Comparison of ENCODE assay signal across 8 mouse cellular contexts in the genomic region with DNA sequence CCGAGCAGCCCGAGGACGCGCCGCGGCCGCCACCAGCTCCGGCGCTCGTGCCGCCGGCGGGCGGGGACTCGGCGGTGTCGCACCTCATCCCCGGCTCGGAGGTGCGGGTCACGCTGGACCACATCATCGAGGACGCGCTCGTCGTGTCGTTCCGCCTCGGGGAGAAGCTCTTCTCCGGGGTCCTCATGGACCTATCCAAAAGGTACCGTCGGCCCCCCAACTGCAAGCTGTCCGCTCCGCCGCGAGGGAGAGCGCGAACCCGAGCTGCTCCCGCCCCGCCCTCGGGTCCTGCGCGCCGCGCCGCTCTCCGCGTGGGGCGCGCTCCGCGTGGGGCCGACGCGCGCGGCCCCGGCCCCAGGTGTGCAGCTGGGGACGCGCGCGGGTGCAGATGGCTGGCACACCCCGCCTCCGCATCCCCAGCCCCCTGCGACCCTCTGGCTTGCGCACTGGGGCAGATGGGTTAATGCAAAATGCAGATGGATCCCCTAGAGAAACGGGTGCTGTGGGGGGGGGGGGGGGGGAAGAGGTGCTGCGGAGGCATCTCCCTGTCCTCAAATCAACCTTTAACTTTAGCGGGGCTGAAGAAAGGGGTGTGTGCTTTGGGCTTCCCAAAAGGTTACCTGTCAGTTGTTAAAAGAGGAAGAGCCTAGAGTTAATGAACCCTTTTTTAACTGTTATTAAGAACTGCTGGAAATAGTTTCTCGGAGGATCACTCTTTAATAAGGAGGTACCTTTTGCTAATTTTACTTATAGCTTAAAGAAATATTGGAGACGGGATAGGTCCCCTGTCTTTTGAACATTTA. TPM values are rescaled to one million over a fixed set of nuclear protein-coding genes. Genes with fewer than 3 reads are reported as not detected.
A peak's percentile ranks its signal among the peaks of the same experiment; 100 is the strongest.
DNase-seq lines count a peak whose midpoint lies in the region; ATAC-seq and TF ChIP-seq lines count a peak whose summit lies in the region.

No protein-coding gene starts in this region.

- WGBS in heart, embryonic 13.5 days: under 1% methylated on average over 67 of the region's 72 CpGs
- WGBS in liver, embryonic 14.5 days (ENCODE audit: insufficient replicate concordance): 1% methylated on average over 70 of the region's 72 CpGs
- WGBS in neural tube, embryonic 11.5 days: under 1% methylated on average over 70 of the region's 72 CpGs

- H3K27ac ChIP-seq in heart, embryonic 13.5 days (replicated peaks): peak overlapping the region; percentile 96
- peak overlapping the region; percentile 71 for H3K27ac ChIP-seq in liver, embryonic 14.5 days
- H3K27ac ChIP-seq in neural tube, embryonic 11.5 days (ENCODE audit: low read depth, low read length): peak overlapping the region; percentile 89
- H3K27ac ChIP-seq in testis, adult 2 months (ENCODE audit: control insufficient read depth, insufficient read depth, low read depth, low read length): peak overlapping the region; percentile 81

- TF ChIP-seq EP300 in liver, embryonic 14.5 days (IDR thresholded peaks at IDR 0.05; ENCODE audit: low read depth): no peak

- no peaks in the 10 kb centered on the region for H3K27me3 ChIP-seq in erythroblast, embryonic 14.5 days (ENCODE audit: control insufficient read depth)
- H3K27me3 ChIP-seq in heart, embryonic 13.5 days (replicated peaks): no peaks in the 10 kb centered on the region
- H3K27me3 ChIP-seq in liver, embryonic 14.5 days (ENCODE audit: control insufficient read depth, insufficient read depth, low read length): no peaks in the 10 kb centered on the region
- no peaks in the 10 kb centered on the region for H3K27me3 ChIP-seq in neural tube, embryonic 11.5 days (ENCODE audit: control insufficient read depth, insufficient read depth, low read length)
- no peaks in the 10 kb centered on the region for H3K27me3 ChIP-seq in testis, adult 2 months (ENCODE audit: control insufficient read depth, insufficient read depth, low read length)

- no peaks in the 10 kb centered on the region for H3K9me3 ChIP-seq in erythroblast, embryonic 14.5 days (ENCODE audit: control insufficient read depth, low read length)
- no peaks in the 10 kb centered on the region for H3K9me3 ChIP-seq in heart, embryonic 13.5 days
- H3K9me3 ChIP-seq in liver, embryonic 14.5 days (ENCODE audit: control insufficient read depth, low read length): no peaks in the 10 kb centered on the region
- no peaks in the 10 kb centered on the region for H3K9me3 ChIP-seq in neural tube, embryonic 11.5 days (ENCODE audit: control insufficient read depth, low read length)

- DNase-seq in brain, embryonic 14.5 days (ENCODE audit: low read depth): peak; percentile 70
- peak; percentile 75 for DNase-seq in kidney, postnatal 10 days
- DNase-seq in liver, embryonic 14.5 days (ENCODE audit: low read depth in 3 of 3, low spot score in 3 of 3): peak; percentile 24 to 47 (median 24)
- DNase-seq in neural tube, embryonic 11.5 days (ENCODE audit: low spot score): peak; percentile 63

- TF ChIP-seq CTCF in brain, embryonic 14.5 days (IDR thresholded peaks at IDR 0.05; ENCODE audit: borderline replicate concordance, extremely low read depth, insufficient read depth, insufficient read length): no peak
- TF ChIP-seq CTCF in liver, embryonic 14.5 days (IDR thresholded peaks at IDR 0.05; ENCODE audit: low read depth): no peak
- no peak for TF ChIP-seq CTCF in testis, adult 2 months (IDR thresholded peaks at IDR 0.05; ENCODE audit: control insufficient read depth, insufficient read depth, insufficient replicate concordance, low read depth, low read length)

- peak; percentile 30 for ATAC-seq in CD4-positive, CD25-positive, alpha-beta regulatory T cell, adult 4 months
- 0 out of 2 replicates have a peak, but pooled peaks have one; percentile 27 for ATAC-seq in heart, embryonic 13.5 days (ENCODE audit: extremely low read depth, insufficient number of reproducible peaks, low FRiP score, low TSS enrichment)
- peak; percentile 24; the same call in 1 of the 2 replicates for ATAC-seq in liver, embryonic 14.5 days (ENCODE audit: insufficient read depth)
- peak; percentile 29; the same call in 1 of the 2 replicates for ATAC-seq in neural tube, embryonic 11.5 days (ENCODE audit: insufficient read depth, low FRiP score, low TSS enrichment)

- peak overlapping the region; percentile 95 for H3K4me3 ChIP-seq in erythroblast, embryonic 14.5 days (replicated peaks)
- peak overlapping the region; percentile 86 for H3K4me3 ChIP-seq in heart, embryonic 13.5 days
- H3K4me3 ChIP-seq in liver, embryonic 14.5 days (ENCODE audit: insufficient read depth in 1 of 2, low read depth in 2 of 2, low read length in 2 of 2): peak overlapping the region; percentile 91 to 96
- H3K4me3 ChIP-seq in neural tube, embryonic 11.5 days (ENCODE audit: low read depth, low read length): peak overlapping the region; percentile 93
- peak overlapping the region; percentile 88 for H3K4me3 ChIP-seq in testis, adult 2 months (ENCODE audit: control insufficient read depth, low read depth, low read length)

- peak overlapping the region; percentile 85 for H3K4me2 ChIP-seq in heart, embryonic 13.5 days
- H3K4me2 ChIP-seq in liver, embryonic 14.5 days (ENCODE audit: low read depth): peak overlapping the region; percentile 93
- peak overlapping the region; percentile 68 for H3K4me2 ChIP-seq in neural tube, embryonic 11.5 days (ENCODE audit: low read depth)

- TF ChIP-seq POLR2A in brain, embryonic 14.5 days (IDR thresholded peaks at IDR 0.05; ENCODE audit: borderline replicate concordance, extremely low read depth, insufficient read depth, insufficient read length, poor library complexity, severe bottlenecking): peak; percentile 58; the same call in 1 of the 2 replicates
- TF ChIP-seq POLR2A in testis, adult 2 months (IDR thresholded peaks at IDR 0.05; ENCODE audit: control insufficient read depth, low read depth, low read length): peak; percentile 51

- H3K4me1 ChIP-seq in erythroblast, embryonic 14.5 days (ENCODE audit: control insufficient read depth): peaks cover 32% of the 10 kb centered on the region
- H3K4me1 ChIP-seq in heart, embryonic 13.5 days: peaks cover 32% of the 10 kb centered on the region
- peaks cover 10% of the 10 kb centered on the region in 2 experiments for H3K4me1 ChIP-seq in liver, embryonic 14.5 days (replicated peaks; ENCODE audit: control insufficient read depth in 2 of 2, insufficient read depth in 2 of 2, low read length in 1 of 2)
- H3K4me1 ChIP-seq in neural tube, embryonic 11.5 days (ENCODE audit: control insufficient read depth, insufficient read depth, low read length): peaks cover 7% of the 10 kb centered on the region; the same call in 1 of the 2 replicates
- no peaks in the 10 kb centered on the region; the same call in 1 of the 2 replicates for H3K4me1 ChIP-seq in testis, adult 2 months (ENCODE audit: control insufficient read depth, insufficient read depth, low read length)

- peak overlapping the region; percentile 99 for H3K9ac ChIP-seq in heart, embryonic 13.5 days
- peak overlapping the region; percentile 97 for H3K9ac ChIP-seq in liver, embryonic 14.5 days (replicated peaks)
- peak overlapping the region; percentile 94 for H3K9ac ChIP-seq in neural tube, embryonic 11.5 days (ENCODE audit: low read length)

- H3K36me3 ChIP-seq in erythroblast, embryonic 14.5 days (ENCODE audit: control insufficient read depth): peaks cover 40% of the 10 kb centered on the region
- peaks cover 30% of the 10 kb centered on the region for H3K36me3 ChIP-seq in heart, embryonic 13.5 days
- H3K36me3 ChIP-seq in liver, embryonic 14.5 days (replicated peaks; ENCODE audit: control insufficient read depth, insufficient read depth, low read depth): peaks cover 19% of the 10 kb centered on the region
- H3K36me3 ChIP-seq in neural tube, embryonic 11.5 days (ENCODE audit: control insufficient read depth, insufficient read depth, low read length): no peaks in the 10 kb centered on the region
- no peaks in the 10 kb centered on the region; the same call in 1 of the 2 replicates for H3K36me3 ChIP-seq in testis, adult 2 months (ENCODE audit: control insufficient read depth, insufficient read depth, low read length)

RNA-seq across cellular contexts. Expression of gene Pwwp2a, which starts 0.8 kb away (rescaled TPM):
- 10 to 100 TPM; 23.8 to 34.8 TPM for polyA plus RNA-seq in CD4-positive, CD25-positive, alpha-beta regulatory T cell, adult 4 months (2017; shearing (Covaris generic))
- 38.7 and 49.7 TPM in 2 replicates for polyA plus RNA-seq in brain, embryonic 14.5 days (2012; rRNA removed)
- polyA plus RNA-seq in erythroblast, embryonic 14.5 days (2012): 0.51 and 0.72 TPM in 2 replicates
- 18.0 and 18.4 TPM in 2 replicates for polyA plus RNA-seq in heart, embryonic 13.5 days (2015; fragmentation: Nextera tagmentation; extraction: Ambion mirVana)
- 12.3 and 15.7 TPM in 2 replicates for polyA plus RNA-seq in liver, embryonic 14.5 days (2012; rRNA removed)
- 10.3 and 11.6 TPM in 2 replicates for polyA plus RNA-seq in liver, embryonic 14.5 days (2014; fragmentation: Nextera tagmentation; extraction: Ambion mirVana)
- polyA plus RNA-seq in neural tube, embryonic 11.5 days (2014; fragmentation: Nextera tagmentation; extraction: Ambion mirVana): 38.4 and 49.1 TPM in 2 replicates
- polyA plus RNA-seq in testis, adult 2 months (2012; rRNA removed): 9.2 and 10.3 TPM in 2 replicates

Comparison
In these comparisons a context has a peak if more than half of its experiments do, and no peak if none do; other contexts are left out.
1. Peak in every context shown above with its lines: DNase-seq, ATAC-seq, H3K4me3 ChIP-seq and H3K27ac ChIP-seq.
2. DNase-seq: peak in every context shown above with its lines; median percentile 75 in kidney, postnatal 10 days; 70 in brain, embryonic 14.5 days; 63 in neural tube, embryonic 11.5 days; 24 in liver, embryonic 14.5 days.